Mouse (Mus musculus): ENCODE results near the gene Xpo4.
"Not testable (repeated sequence)": the region's sequence is repeated elsewhere in the genome, so short reads cannot be mapped to it uniquely, and the experiment has no call there.

The Xpo4 gene

DNA sequence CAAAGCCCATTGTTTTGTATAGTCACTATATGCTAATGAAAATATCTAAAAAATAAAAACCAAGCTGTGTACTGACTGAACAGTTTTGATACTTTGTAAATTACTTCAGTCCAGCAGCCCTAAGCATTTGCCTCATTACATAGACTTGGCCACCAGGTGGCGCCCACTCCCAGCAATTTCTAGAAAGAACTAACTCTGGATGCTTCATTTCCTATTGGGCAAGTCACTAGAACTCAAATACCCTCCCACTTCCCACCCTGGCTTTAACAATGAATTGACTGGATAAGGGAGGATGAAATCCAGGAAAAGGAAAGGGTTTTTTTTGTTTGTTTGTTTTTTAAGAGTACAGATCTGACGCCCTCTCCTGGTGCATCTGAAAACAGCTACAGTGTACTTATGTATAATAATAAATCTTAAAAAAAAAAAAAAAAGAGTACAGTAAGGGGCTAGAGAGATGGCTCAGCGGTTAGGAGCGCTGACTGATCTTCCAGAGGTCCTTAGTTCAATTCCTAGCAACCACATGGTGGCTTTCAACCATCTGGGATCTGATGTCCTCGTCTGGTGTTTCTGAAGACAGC is 14.8 kb upstream of the Xpo4 start:
- peak; percentile 83 to 91 for DNase-seq

DNA sequence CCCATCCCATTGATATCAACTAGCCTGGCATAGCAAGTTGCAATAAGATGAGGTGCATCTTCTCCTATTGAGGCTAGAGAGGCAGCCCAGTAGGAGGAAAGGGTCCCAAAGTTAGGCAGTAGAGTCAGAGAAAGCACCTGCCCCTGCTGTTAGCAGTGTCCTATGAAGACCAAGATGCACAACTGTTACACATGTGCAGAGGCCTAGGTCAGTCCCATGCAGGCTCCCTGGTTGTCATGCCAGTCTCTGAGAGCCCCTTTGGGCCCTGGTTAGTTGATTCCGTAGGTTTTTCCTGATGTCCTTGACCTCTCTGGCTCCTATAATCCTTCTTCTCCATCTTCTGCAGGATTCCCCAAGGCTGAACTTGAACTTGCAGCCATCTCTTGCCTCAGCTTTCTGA is 14.3 kb upstream of the Xpo4 start:
- no peak for DNase-seq

DNA sequence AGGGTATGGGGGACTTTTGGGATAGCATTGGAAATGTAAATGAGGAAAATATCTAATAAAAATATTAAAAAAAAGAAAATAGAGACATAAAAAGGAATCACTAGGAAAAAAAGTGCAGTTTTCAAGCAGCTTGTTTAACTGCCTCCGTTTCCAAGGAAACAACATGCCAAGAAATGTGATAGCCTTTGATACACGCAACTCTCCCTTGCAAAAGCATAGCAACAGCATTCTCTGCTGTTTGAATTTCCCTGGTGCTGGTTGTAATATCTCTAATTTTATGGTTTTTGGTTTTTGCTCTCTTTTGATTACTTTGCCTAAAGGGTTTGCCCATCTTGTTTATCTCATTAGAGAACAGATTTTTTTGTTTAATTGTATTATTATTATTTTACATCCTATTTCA is 10.3 kb upstream of the Xpo4 start:
- DNase-seq: no peak

DNA sequence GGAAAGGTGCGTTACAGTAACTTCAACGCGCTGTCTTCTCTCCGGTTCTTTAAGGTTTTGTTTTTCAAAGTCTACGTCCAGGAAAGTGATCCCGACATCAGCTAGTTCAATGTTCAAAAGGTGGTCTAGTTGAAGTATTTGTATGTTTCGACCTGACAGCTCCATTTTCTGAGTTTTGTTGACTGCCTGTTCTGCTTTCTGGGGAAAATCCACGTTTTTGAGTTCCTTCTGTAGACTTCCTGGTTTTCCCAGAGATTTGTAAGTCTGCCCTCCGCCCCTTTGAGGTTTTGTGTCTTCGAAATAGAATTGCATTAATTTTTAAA is 359 bp upstream of the Xpo4 start:
- no peak for DNase-seq

DNA sequence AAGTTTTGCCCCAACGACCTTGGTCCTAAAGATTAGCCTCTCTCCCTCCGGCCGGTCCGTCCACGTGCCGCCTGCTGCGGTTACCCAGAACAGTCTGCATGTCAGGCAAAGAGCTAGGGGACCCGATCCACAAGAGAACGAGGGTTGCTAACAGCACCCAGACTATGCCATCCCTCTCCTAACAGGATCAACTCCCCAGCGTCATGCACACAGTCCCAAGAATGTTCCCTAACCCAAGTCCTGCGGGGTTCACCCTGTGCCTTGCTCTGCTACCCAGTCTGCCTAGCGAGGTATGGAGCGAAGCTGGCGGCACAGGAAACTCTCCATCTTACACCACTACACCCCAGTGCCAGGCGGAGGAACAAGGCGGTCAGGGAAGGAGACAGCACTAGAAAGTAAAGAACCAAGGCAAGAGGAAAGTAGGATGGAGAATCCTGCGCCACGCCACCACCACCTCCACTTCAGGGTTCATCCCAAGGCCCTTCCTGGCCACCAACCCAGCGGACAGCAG is 864 bp downstream of the Xpo4 start:
- DNase-seq: peak; percentile 23 to 66

DNA sequence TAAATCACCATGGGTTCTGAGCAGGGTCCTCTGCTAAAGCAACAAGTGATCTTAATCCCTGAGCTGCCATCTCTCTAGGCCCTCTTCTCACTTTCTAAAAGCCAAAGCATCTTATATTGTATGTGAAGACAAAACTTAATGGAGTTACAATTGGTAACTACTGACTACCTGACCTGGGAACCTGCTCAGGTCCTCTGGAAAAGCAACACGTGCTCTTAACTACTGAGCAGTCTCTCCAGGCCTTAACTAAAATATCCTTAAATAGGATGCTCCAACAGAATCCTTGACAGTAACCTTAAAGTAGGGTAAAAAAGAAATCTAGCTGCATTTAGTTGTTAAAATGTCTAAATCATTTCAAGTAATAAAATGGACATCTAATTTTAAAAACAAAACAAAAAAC is 1.6 kb downstream of the Xpo4 start:
- DNase-seq: no peak

DNA sequence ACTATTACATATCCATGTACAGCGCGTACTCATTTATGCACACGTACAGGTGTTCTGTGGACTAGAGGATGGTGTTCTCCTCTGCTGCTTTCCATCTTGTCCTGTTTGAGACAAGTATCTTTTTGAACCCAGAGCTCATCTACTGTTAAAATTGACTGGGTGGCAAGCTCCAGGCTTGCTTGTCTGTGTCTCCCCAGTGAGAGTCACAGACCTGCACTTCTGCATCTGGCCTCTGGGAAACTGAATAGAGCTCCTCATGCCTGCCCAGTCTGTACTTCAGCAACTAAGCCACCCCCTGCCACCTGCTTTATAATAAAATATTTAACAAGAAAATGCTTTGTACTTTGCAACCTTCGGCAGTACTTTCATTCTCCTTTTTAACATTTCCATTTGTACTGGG is 6.9 kb downstream of the Xpo4 start:
- DNase-seq: no peak

DNA sequence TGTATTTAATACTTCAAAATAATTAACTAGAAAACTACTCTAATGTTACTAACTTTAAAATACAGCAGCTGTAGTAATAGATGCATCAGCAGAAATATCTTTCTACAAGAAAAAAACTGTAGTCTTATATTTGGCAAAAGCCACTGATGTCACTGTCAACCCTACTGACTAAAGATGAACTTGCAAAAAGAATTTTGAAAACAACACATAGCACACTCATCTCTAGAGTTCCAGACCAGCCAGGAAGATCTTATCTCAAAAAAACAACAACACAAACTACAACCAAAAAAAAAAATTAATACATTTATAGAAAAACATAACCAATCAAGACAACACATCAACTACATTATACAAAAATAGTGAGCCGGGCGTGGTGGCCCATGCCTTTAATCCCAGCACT is 7.7 kb downstream of the Xpo4 start:
- no peak for DNase-seq

DNA sequence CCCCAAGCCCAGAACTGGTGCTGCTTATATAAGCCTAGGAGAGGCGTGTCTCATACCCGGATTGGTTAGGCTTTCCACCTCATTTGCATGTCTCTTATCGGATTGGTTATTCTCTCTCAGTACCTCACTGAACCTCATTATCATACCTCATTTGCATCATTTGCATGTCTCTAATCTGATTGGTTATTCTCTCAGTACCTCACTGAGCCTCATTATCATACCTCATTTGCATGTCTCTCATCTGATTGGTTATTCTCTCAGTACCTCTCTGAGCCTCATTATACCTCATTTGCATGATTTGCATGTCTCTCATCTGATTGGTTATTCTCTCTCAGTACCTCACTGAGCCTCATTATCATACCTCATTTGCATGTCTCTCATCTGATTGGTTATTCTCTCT is 8.7 kb downstream of the Xpo4 start:
- DNase-seq: not testable (repeated sequence)

DNA sequence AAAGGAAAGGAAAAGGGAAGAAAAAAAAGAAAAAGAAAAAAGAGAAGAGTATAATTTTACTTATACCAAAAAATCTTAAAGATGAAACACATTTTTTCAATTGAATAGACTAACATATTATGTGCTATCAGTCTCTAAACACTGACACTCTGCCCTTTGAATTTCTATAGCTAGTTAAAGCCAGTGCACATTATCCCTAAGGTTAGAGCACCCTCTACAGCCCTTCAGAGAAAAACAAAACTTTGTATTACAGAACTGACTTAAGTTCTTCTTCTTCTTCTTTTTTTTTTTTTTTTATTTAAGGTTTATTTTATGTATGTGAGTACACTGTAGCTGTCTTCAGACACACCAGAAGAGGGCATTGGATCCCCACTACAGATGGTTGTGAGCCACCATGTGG is 15.7 kb downstream of the Xpo4 start:
- DNase-seq: no peak

DNA sequence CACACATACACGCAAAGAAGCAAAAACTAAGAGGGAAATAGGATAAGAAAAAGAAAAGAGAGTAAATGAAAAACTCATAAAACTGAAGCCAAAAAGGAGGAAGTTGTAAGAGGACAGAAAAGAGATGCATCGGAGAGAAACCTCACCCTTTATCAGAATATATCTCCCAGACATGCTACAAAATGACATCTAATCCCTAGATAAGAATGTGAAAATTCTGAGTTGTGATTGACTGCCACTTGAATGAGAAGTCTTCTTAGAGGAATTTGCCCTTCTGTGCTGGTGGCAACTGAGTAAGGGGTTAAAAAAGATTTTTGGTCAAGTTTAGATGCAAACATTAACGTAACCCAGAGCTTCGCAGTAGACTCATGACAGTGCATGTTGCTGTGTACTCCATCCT is 19.1 kb downstream of the Xpo4 start:
- DNase-seq: no peak

DNA sequence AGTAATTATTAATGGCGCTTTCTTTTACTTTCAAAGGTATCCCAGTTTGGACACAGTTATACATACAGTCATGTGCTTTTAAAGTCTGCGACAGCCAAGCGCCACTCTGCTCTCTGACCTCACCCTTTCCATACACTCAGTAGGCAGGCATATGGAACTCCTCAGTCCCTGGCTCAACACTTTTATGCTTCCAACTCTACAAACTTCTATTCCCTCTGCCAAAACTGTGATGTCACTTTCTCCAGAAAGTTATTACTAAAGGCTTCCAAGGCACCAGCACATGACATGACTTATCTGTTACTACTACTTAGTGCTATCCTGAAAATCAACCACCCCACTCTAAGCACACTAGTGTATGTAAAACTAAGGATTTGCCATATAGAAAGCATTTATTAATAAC is 26.1 kb downstream of the Xpo4 start:
- DNase-seq: no peak

DNA sequence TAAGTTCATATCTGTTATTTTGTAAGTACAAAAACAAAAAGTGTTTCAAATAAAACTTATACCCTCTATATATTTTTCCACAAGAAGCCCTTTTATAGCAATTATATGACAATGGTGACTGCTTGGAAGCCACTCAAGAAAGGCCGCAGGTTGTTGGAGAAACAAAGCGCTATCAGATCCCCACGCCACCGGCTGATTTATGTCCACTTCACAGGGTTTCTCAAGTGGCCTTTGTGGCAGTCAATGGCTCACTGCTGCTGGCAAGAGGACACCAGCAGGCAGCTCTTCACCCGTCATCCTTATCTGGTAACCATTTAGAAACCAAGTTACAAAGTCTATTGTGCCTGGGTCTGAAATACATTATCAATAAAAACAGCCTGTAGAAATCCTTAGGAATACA is 31.1 kb downstream of the Xpo4 start:
- DNase-seq: no peak

DNA sequence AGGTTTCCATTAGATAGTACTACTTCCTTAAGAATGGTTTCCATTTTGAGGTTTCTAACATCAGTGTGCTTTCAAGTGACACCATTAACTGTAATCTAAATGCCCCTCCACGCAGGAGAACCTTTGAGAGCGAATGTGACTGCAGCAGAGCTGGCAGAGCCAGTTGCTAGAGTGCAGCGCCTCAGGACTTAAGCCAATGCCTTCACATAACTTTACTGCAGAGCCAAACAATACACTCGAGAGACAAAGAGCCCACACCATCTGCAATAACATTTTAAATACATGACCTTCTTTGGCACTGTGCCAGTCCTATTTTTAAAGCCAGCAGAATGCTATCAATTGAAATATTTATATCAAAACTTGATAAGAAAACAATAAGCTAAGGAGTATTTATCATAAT is 35.6 kb downstream of the Xpo4 start:
- DNase-seq: no peak

DNA sequence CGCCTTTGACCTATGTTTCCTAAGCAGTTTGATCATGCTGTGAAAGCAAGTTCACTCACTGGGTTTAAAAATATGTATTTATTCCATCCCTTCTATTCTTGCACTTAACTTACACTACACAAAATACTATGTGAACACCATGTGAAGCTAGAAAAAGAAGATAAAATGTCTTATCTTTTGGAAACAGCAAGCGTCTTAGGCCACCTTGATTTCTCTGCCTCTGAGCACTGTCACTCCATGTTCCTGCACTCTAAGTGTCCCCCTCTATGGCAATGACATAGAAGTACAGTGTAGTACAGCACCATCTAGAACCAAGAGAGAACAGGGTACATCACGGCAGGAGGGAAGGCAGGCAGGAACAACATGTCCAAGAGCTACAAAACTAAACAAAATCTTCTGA is 42.3 kb downstream of the Xpo4 start:
- DNase-seq: no peak

DNA sequence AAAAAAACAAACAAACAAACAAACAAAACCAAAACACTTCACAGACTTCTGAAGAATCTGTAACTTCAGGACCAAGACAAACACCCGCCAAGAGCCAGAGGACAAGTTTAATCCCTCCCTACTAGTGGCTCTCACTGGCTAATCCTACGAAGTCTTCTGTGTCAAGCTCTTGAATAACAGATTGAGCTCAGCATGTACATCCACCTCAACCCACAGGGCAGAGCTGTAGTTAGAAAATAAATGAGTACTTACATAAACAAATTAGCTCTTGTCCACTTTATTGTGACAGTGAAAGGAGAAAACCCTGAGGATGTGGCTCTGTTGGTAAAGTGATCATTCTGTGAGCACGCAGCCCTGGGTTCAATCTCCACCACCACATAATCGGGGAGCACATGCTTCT is 43.5 kb downstream of the Xpo4 start:
- no peak for DNase-seq

DNA sequence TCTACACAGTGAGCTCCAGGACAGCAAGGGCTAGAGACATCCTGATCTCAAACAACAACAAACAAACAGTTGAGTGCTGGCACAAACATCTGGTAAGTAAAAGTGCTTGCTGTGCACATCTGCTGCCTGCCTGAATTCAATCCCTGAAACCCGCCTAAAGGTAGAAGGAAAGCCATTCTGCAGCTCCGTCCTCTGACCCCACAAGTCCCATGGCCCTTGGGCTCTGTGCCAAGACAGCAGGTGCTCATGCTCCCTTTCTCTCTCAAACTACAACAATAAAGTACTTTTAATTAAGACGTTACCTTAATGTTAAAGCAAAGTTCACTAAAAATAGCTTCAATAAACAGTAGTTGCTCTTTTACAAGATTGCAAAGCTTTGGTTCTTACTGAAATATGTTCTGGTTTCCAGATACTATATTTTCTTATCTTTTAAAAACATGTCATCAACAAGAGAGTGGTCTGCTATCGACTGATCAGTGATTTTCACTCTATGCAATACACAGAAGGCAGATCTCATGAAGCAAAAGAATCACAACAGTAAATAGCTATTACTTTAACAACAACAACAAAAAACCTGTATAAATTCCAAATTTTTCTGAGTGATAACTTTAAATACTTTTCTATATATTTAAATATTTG is 44.5 kb downstream of the Xpo4 start:
- DNase-seq: peak; percentile 68 to 80

DNA sequence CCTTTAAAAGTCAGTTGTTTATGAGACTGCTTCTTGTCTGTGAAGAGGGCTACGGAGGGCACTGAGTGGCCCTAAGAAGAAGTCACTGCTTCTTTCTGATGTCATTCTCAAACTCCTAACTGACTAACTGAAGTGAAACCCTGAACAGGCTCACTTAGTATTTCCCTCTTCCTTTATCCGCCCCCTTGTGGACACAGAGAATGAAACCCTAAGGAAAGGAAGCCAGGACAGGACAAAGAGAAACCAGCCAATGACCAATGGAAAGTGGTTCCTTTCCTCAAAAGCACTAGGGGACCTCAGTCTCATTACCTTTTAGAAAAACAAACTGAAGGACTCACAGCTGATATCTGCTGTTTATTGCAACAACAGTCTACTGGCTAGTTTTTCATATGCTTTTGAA is 45.7 kb downstream of the Xpo4 start:
- peak in 1 of 2 experiments; percentile 44 for DNase-seq

DNA sequence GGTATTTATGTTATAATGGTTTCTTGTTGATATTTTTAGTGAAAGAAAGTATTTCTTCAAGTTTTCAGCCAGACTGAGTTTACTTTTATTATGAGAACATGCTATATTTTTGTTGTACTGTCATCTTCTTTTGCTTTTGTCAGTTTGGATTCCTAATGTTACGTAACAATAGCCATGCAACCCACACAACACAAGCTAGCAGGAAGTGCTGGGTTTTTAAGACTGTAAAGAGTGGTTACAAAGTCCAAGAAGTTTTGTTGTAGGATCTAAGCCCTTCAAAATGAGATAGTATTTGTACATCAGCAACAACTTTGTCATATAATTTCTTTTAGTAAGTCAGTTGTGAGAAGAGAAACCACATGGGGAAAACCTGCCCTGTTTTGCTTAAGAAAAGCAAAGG is 47.6 kb downstream of the Xpo4 start:
- no peak for DNase-seq

DNA sequence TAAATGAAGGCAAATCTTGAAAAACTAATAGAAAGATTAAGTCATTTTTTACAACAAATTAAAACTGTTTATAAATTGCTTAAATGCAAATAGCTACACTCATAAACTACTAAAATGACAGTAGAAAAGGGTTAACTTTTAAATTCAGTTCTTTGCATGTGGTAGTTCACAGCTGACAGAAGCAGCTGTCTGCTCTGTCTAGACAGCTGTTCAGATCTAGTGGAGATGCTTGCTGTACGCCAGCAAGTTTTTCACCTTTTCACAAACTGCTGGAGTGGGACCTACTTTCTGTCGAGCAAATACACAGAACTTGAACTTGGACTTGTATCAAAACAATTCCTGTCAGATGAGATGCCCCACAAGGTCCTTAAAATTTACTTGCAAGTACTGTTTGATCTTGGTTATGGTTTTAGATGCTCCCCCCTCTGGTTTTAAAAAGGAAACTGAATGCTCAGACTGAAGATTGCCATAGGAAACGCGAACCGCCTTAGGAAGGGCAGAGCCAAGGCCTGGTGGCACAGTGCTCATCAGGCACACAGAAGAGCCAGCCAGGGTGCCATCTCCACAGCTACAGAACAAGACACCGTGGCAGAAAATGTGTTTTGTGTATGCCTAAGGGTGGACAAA is 48.8 kb downstream of the Xpo4 start:
- no peak for DNase-seq

DNA sequence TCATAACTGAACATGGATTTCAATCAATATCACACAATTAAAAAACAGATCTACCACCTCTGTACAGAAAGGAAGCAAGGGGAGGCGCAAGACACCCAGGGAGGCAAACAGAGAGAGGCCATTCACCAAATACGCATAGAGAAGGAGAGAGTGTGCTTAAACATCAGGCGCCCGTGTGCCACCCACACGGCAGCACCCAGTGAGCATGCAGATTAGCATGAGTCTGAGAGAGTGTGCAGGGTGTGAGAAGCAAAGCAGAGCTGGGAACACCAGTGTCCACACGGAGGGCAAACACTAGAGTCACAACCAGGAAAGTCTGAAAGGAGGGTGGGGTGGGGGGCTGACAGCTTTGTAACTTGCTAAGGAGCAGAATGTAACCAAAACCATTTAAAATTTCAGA is 49.4 kb downstream of the Xpo4 start:
- DNase-seq: no peak

DNA sequence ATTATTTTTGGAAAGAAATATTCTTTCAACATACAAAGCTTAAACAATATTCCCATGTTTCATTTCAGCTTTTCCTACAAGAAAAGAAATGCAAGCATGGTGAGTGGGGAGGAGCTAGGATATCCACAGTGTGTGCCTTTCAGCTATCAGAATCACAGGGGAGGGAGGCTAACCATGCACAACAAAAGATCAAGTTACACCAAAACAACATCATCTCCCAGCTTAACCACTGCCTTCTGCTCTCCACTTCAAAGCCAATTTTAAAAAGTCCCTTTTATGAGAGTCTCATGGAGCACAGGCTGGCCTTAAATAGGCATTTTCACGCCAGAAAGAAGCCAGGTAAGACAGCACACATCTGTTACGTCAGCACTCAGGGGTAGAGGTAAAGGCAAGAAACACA is 54.2 kb downstream of the Xpo4 start:
- DNase-seq: no peak

DNA sequence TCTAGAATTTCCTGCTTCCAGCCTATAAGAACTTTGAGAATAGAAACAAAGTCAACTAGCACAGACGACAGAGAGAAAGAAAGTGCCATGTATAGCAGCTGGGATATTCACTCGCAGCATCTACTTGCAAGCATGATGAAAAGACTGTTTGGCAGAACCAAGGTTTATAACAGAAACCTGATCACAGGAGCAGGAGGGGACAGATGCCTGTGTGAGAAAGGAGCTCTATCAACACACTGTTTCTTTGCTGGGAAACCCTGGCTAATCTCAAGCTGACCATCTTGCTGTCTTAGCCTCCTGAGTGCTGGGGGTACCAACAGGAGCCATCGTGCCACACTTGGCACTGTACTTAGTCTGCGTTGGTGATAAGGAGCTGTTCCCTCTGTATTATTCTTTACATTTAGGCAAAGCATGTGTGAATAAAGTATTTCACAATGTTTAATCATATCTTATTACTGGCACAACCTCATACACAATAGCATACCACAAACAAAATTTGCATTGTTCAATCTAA is 55.4 kb downstream of the Xpo4 start:
- no peak for DNase-seq

DNA sequence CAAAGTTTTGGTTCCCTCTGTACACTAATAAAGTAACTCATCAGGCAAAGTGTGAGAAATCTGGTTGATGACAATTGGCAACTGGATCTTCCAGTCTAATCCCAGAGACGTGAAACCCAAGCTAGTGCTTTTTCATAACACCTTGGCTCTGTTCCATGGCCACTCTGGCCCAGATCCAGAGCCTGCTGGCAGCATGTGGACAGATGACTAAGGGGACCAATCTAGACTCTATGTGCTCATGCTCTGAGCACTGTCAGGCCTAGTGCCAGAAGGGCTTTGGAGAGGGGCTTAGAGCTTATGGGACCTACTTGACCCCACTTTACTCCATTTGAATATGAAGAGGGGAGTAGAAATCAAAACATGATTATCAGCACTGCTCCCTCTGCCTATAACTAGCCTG is 57.7 kb downstream of the Xpo4 start:
- peak; percentile 85 to 91 for DNase-seq
